Mouse (Mus musculus): Measurements from ENCODE around the gene Sbds.
"Not testable (repeated sequence)": the region's sequence is repeated elsewhere in the genome, so short reads cannot be mapped to it uniquely, and the experiment has no call there.

Gene Sbds

GRCm38 (mm10) chr5:130256678-130257271, 1.4 kb upstream of the Sbds start:
- DNase-seq (ENCODE audit: low read depth, low spot score) = peak; percentile 97

GRCm38 (mm10) chr5:130255799-130256525, 632 bp upstream of the Sbds start:
- DNase-seq (ENCODE audit: low read depth, low spot score) = not testable (repeated sequence)

- DNase-seq (ENCODE audit: low read depth, low spot score) = peak; percentile 40
These were observed 940 bp downstream of the Sbds start for GRCm38 (mm10) chr5:130254164-130255016.

GRCm38 (mm10) chr5:130247823-130248222, 7.5 kb downstream of the Sbds start:
- no peak for DNase-seq (ENCODE audit: low read depth, low spot score)

GRCm38 (mm10) chr5:130241426-130241825, 13.9 kb downstream of the Sbds start:
- DNase-seq (ENCODE audit: low read depth, low spot score) = no peak

- DNase-seq (ENCODE audit: low read depth, low spot score) = no peak
These were observed 15.5 kb downstream of the Sbds start for GRCm38 (mm10) chr5:130239856-130240255.

GRCm38 (mm10) chr5:130239236-130239635, 16.1 kb downstream of the Sbds start:
- DNase-seq (ENCODE audit: low read depth, low spot score) = no peak

- DNase-seq (ENCODE audit: low read depth, low spot score) = no peak
These were observed 19.0 kb downstream of the Sbds start for GRCm38 (mm10) chr5:130236302-130236701.

GRCm38 (mm10) chr5:130228120-130228519, 27.2 kb downstream of the Sbds start:
- no peak for DNase-seq (ENCODE audit: low read depth, low spot score)

GRCm38 (mm10) chr5:130226790-130227189, 28.5 kb downstream of the Sbds start:
- DNase-seq (ENCODE audit: low read depth, low spot score) = no peak

GRCm38 (mm10) chr5:130222146-130223004, 33.0 kb downstream of the Sbds start:
- DNase-seq (ENCODE audit: low read depth, low spot score) = peak; percentile 87

GRCm38 (mm10) chr5:130221760-130222145, 33.6 kb downstream of the Sbds start:
- no peak for DNase-seq (ENCODE audit: low read depth, low spot score)

GRCm38 (mm10) chr5:130221316-130221715, 34.0 kb downstream of the Sbds start:
- DNase-seq (ENCODE audit: low read depth, low spot score) = no peak

- DNase-seq (ENCODE audit: low read depth, low spot score) = no peak
These were observed 37.0 kb downstream of the Sbds start for GRCm38 (mm10) chr5:130218336-130218735.

GRCm38 (mm10) chr5:130217406-130217805, 37.9 kb downstream of the Sbds start:
- no peak for DNase-seq (ENCODE audit: low read depth, low spot score)

- DNase-seq (ENCODE audit: low read depth, low spot score) = no peak
These were observed 38.5 kb downstream of the Sbds start, which contains the start of gene Tmem248 for GRCm38 (mm10) chr5:130216781-130217180. Gene Tmem248 (plus strand): TSS chr5:130217081.

- DNase-seq (ENCODE audit: low read depth, low spot score) = no peak
These were observed 42.4 kb downstream of the Sbds start for GRCm38 (mm10) chr5:130212956-130213355.

- DNase-seq (ENCODE audit: low read depth, low spot score) = no peak
These were observed 48.0 kb downstream of the Sbds start for GRCm38 (mm10) chr5:130207299-130207698.

GRCm38 (mm10) chr5:130205441-130206023, 49.8 kb downstream of the Sbds start:
- DNase-seq (ENCODE audit: low read depth, low spot score) = no peak

GRCm38 (mm10) chr5:130204560-130204959, 50.8 kb downstream of the Sbds start:
- no peak for DNase-seq (ENCODE audit: low read depth, low spot score)

- DNase-seq (ENCODE audit: low read depth, low spot score) = no peak
These were observed 51.4 kb downstream of the Sbds start for GRCm38 (mm10) chr5:130203948-130204347.

All from c-Kit-negative CD71-positive TER-119-positive erythroid progenitor cells, embryonic 14.5 days (primary cell).